Mouse (Mus musculus) limb, embryonic 10.5 days (tissue): ENCODE data around the gene Ptrh2. TPM values are rescaled to one million over a fixed set of nuclear protein-coding genes. Genes with fewer than 3 reads are reported as not detected.

Source experiments
- DNase-seq: peaks from one replicate; pipeline ENCODE4 v3.0.0-alpha.2; 2017; ENCODE audit warnings: low spot score
- H3K27ac ChIP-seq: fragments of 300-500 bp; sonication (generic); 2 replicates; pipeline ENCODE4 v1.5.1; 2016; ENCODE audit warnings: mild to moderate bottlenecking
- H3K27me3 ChIP-seq: fragments of 300-500 bp; sonication (generic); 2 replicates; pipeline ENCODE4 v1.6.1; 2016; ENCODE audit warnings: low read depth, mild to moderate bottlenecking; ENCODE audit not compliant: poor library complexity, severe bottlenecking
- H3K36me3 ChIP-seq: fragments of 300-500 bp; sonication (generic); 2 replicates; pipeline ENCODE4 v1.6.1; 2016; ENCODE audit warnings: mild to moderate bottlenecking, moderate library complexity
- H3K4me1 ChIP-seq: fragments of 300-500 bp; sonication (generic); 2 replicates; pipeline ENCODE4 v1.6.1; 2016
- H3K4me3 ChIP-seq: fragments of 300-500 bp; sonication (generic); 2 replicates; pipeline ENCODE4 v1.5.1; 2016; ENCODE audit warnings: mild to moderate bottlenecking, moderate library complexity
- H3K9me3 ChIP-seq: fragments of 300-500 bp; sonication (generic); replicated peaks from 2 replicates; pipeline ENCODE4 v1.6.1; 2016; ENCODE audit warnings: mild to moderate bottlenecking
- WGBS: fragments of 180-500 bp; shearing (Covaris S2); methylation state at CpG from one replicate; pipeline ENCODE4 v1.1.7; 2016; 5-methylcytosine and 5-hydroxymethylcytosine counted together
- polyA plus RNA-seq: library from polyadenylated mRNA; unstranded; fragments of >200 nt; fragmentation: Nextera tagmentation; extraction: Ambion mirVana; gene quantifications from 2 replicates; pipeline ENCODE4 v1.2.1, GENCODE M21; 2016

Gene Ptrh2
- polyA plus RNA-seq, 1 experiment from 2014 or later: 45.6 TPM

DNA sequence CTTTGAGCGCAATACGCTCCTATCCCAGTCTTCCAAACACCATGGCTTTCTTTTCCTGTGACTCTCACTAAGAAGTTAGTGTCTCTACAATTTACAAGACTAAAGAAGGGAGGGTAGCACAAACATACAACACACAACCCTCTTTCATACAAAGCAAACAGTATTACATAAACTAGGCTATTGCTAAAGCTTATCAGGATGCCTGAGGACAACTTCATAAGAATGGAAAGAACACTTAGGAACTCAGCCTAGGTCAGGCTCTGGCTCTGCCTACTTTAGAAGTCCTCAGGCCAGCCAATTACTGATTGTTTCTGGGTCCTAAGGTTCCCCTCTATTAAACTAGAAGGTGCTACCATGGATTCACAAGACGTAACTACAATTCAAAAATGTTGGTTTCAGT, 3.1 kb upstream of the Ptrh2 start:
- no peak overlapping the region for H3K27ac ChIP-seq
- WGBS: 94% methylated on average over 3 of the region's 3 CpGs
- H3K36me3 ChIP-seq: peaks cover 12% of the 10 kb centered on the region
- H3K27me3 ChIP-seq: no peaks in the 10 kb centered on the region
- no peaks in the 10 kb centered on the region for H3K9me3 ChIP-seq
- no peak for DNase-seq
- H3K4me3 ChIP-seq: no peak overlapping the region
- H3K4me1 ChIP-seq: peaks cover 21% of the 10 kb centered on the region

DNA sequence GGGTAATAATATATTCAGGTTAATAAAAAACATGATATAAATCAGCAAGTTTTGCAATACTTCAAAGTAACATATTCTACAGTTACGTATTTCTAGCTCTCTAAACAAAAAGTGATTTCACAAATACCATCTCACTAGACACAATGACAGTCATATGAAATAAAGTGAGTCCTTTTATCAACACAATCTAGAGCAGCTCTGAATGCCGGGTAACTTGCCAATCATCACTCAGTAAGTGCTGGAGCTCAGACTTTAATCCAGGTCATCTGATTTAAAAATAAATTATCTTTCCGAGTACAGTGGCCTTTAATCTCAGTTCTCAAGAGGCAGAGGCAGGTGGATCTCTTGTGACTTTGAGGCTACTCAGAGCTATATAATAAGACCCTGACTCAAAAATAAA, 2.4 kb upstream of the Ptrh2 start:
- no peak overlapping the region for H3K27ac ChIP-seq
- H3K9me3 ChIP-seq: no peaks in the 10 kb centered on the region
- 90% methylated on average over 3 of the region's 3 CpGs for WGBS
- no peaks in the 10 kb centered on the region for H3K27me3 ChIP-seq
- no peak for DNase-seq
- peaks cover 23% of the 10 kb centered on the region for H3K4me1 ChIP-seq
- H3K4me3 ChIP-seq: no peak overlapping the region
- peaks cover 17% of the 10 kb centered on the region for H3K36me3 ChIP-seq

DNA sequence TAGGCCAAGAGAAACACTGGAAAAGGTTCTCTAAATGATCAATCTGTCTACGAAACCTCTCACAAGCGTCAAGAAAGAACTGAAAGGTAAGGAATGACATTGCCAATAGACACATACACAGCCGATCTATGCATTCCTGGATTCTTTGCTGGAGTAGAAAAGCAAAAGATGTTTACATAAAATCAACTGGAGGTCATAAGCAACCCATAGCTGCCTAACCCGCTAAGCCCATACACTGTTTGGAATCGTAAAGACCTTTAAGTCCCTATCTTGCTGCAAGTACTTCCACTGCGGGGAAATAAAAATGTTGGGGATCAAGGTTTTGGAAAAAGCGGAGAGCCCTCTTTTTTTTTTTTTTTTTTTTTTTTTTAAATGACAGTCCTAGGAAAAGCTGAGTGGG, 924 bp upstream of the Ptrh2 start:
- H3K36me3 ChIP-seq: peaks cover 24% of the 10 kb centered on the region
- DNase-seq: no peak
- peak overlapping the region; percentile 92; the same call in 1 of the 2 replicates for H3K27ac ChIP-seq
- no peaks in the 10 kb centered on the region for H3K27me3 ChIP-seq
- peak overlapping the region; percentile 86 for H3K4me3 ChIP-seq
- peaks cover 23% of the 10 kb centered on the region for H3K4me1 ChIP-seq
- no peaks in the 10 kb centered on the region for H3K9me3 ChIP-seq
- 40% methylated on average over 7 of the region's 7 CpGs for WGBS

DNA sequence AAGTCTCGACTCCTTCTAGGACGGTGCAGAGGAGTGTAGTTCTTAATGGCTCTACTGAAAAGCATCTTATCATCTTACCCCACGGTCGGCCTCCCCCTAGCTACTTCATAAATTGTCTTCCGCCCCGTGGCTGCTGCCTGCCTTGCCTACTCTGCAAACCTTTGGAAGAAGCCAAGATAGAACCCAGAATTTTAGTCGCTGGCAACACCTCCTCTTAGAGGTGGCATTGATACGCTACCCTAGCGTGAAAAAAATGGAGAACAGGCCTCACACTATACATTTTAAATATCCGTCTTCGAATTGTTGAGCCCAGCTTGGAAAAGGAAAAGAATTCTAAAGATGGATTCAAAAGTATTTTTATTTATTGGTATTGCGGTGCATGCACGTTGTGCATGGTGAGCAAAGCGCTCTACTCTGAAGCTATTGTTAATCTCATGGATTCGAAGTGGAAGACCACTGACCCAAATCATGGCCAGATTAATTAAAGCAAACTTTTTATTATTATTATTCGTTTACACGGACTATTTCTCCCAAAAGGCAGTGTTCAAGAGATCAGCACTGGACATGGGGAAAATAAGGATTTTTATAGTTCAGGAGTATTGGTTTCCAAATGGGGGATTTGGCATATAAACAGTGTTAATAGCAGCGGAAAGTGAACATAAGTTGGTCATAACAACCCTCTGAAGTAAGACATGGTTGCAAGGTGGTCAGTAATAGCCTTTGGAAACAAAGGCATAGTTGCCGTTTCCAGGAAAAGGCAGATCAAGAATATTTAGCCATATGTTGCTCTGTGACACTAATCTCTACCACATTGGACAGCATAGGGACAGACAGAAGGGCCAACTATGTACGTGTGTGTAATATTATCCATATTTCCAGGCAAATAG, 584 bp downstream of the Ptrh2 start:
- DNase-seq: no peak
- Histone ChIP-seq H3K27ac (peak overlapping the region; percentile 92), H3K4me1 (peaks cover 23% of the 10 kb centered on the region), H3K27me3 (no peaks in the 10 kb centered on the region), H3K9me3 (no peaks in the 10 kb centered on the region), H3K4me3 (peak overlapping the region; percentile 86), H3K36me3 (peaks cover 39% of the 10 kb centered on the region)
- WGBS: 11% methylated on average over 20 of the region's 20 CpGs

DNA sequence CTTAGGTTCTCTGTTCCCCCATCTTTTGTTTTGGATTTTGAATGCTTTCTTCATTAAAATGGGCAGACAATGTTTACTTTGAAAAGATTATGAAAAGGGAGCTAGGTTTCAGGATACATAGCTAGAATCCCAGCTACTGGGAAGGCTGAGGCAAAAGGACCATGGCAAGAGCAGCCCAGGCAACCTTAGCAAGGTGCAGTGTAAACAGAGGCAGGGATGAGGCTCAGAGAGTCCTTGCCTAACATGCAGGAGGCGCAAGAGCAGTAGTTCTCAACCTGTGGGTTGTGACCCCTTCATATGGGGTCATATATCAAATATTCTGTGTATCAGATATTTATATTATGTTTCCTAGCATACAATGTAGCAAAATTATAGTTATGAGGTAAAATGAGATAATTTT, 1.6 kb downstream of the Ptrh2 start:
- WGBS: 86% methylated on average over 1 of the region's 1 CpGs
- Histone ChIP-seq H3K9me3 (no peaks in the 10 kb centered on the region), H3K27ac (no peak overlapping the region), H3K27me3 (no peaks in the 10 kb centered on the region), H3K36me3 (peaks cover 49% of the 10 kb centered on the region), H3K4me3 (peak overlapping the region; percentile 86), H3K4me1 (peaks cover 23% of the 10 kb centered on the region)
- DNase-seq: no peak

DNA sequence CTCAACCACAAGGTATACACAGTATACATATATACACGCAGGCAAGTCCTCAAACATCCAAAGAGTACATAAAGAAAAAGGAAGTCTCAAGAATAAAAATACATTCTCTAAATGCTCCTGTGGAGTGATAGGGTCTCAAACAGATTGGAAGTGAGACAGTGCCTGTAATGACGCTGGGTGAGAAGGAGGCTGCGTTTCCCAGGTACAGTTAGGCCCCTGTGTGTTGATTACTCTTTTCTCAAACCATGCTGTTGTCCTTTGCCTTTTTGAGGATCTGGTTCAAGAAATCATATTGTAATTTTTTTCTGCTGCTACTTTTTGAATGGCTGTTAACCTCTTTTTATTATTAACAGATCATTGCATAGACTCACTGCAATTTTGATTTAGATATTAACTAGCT, 6.6 kb downstream of the Ptrh2 start:
- Histone ChIP-seq H3K36me3 (peaks cover 98% of the 10 kb centered on the region), H3K4me1 (peaks cover 6% of the 10 kb centered on the region), H3K9me3 (no peaks in the 10 kb centered on the region), H3K4me3 (no peak overlapping the region), H3K27me3 (no peaks in the 10 kb centered on the region), H3K27ac (no peak overlapping the region)
- WGBS: 90% methylated on average over 3 of the region's 3 CpGs
- no peak for DNase-seq

DNA sequence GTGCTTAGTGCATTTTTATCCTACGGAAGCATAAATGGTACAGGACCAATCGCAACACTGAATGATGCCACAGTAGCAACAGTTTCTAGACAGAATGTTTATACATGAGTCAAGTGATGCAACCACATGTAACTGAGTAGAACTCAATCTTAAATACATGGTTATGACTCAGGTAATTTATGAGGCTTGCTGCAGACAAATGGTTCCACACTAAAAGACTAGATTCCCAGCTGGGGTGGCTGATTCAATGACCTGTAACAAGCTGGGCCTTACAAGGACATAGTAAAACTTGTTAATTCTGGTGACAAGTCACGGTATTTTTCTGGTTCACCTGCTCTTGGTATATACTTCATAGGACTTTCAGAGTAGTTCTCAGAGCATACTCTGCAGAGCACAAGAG, 7.7 kb downstream of the Ptrh2 start:
- Histone ChIP-seq H3K27ac (no peak overlapping the region), H3K4me1 (no peaks in the 10 kb centered on the region), H3K9me3 (no peaks in the 10 kb centered on the region), H3K4me3 (no peak overlapping the region), H3K36me3 (peaks cover 97% of the 10 kb centered on the region), H3K27me3 (no peaks in the 10 kb centered on the region)
- no peak for DNase-seq
- WGBS: 94% methylated on average over 3 of the region's 3 CpGs

DNA sequence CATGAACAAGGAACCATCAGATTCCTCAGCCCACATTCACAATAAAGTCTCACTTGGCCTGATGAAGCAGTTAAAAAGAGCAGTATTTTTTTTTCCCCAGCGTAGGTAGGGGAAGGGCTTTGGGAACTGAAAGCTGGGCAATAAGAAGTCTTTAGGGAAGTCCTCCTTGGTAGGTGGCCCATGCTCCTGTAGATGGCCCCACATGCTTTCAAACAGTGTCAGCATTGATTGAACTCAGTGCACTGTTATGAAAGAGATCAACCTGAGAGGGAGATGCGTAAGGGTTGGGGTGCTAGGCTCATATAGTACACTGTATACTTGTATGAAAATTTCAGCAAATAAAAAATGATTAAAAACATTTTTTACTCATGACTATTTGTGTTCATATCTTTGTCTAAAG, 8.2 kb downstream of the Ptrh2 start:
- H3K27me3 ChIP-seq: no peaks in the 10 kb centered on the region
- 97% methylated on average over 2 of the region's 2 CpGs for WGBS
- H3K4me1 ChIP-seq: no peaks in the 10 kb centered on the region
- H3K9me3 ChIP-seq: no peaks in the 10 kb centered on the region
- H3K4me3 ChIP-seq: no peak overlapping the region
- H3K27ac ChIP-seq: no peak overlapping the region
- no peak for DNase-seq
- peaks cover 96% of the 10 kb centered on the region for H3K36me3 ChIP-seq

DNA sequence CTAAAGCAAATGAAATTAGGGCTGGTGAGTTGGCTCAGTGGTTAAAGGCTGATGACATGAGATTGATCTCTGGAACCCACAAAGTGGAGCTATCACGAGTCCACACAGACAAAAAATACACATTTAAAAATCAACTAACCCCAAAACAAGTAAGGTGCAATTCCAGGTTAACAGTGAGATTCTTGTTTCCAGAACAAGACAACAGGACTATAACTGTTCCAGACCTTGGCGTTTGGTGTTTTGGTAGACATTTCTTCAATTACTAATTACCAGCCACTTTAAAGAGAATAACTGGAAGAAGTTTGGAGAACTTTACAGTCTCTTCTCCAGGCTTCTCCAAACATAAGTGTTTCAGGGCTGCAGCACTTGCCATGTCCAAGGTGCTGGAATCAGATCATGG, 8.8 kb downstream of the Ptrh2 start:
- Histone ChIP-seq H3K27ac (no peak overlapping the region), H3K9me3 (no peaks in the 10 kb centered on the region), H3K4me3 (no peak overlapping the region), H3K4me1 (no peaks in the 10 kb centered on the region), H3K27me3 (no peaks in the 10 kb centered on the region), H3K36me3 (peaks cover 96% of the 10 kb centered on the region)
- DNase-seq: no peak
- 95% methylated on average over 2 of the region's 2 CpGs for WGBS

DNA sequence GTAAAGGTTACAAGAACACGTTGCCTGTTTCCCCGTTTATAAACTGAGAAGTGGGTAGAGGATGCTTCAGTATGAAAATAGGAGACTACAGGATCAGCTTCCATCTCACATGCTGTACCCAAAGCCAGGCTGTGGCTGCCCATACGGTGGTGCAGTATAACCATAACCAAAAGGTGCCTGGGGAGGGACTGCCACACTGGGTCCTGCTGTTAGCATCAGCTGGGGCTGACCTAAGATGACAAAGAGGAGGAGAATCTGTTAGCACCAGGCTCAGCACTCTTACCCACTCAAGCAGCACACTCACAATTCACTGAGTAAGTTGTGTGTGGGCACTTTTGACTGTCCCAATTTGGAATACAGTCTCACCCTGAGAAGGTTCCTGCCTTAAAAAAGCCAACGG, 11.7 kb downstream of the Ptrh2 start:
- no peaks in the 10 kb centered on the region for H3K9me3 ChIP-seq
- 86% methylated on average over 4 of the region's 4 CpGs for WGBS

DNA sequence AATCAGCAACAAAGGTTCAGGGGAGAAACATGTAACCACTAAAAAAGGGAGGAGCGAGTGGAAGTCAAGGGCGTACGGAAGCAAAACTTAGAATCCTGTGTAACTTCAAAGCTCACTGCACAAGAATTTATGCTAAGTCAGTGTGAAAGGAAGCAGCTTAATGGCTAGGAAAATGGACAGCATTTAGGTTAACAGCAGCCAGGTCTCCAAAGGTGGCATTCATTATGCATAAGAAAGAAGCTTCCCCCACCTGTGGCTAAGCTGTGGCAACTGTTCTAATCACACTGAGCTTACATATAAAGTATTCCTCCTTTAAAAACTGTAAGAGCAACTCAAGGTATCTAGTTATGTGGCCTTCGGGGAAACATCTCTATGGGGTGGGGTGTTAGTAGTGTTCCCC, 17.4 kb downstream of the Ptrh2 start:
- H3K27me3 ChIP-seq: no peaks in the 10 kb centered on the region
- no peak overlapping the region for H3K27ac ChIP-seq
- H3K4me3 ChIP-seq: no peak overlapping the region
- no peaks in the 10 kb centered on the region for H3K9me3 ChIP-seq
- WGBS: 94% methylated on average over 4 of the region's 4 CpGs
- no peaks in the 10 kb centered on the region for H3K4me1 ChIP-seq
- no peak for DNase-seq
- H3K36me3 ChIP-seq: peaks cover 94% of the 10 kb centered on the region

More for the DNA sequence above, 11.7 kb downstream of the Ptrh2 start:
- no peak overlapping the region for H3K4me3 ChIP-seq
- H3K27ac ChIP-seq: no peak overlapping the region
- no peaks in the 10 kb centered on the region for H3K27me3 ChIP-seq
- H3K4me1 ChIP-seq: no peaks in the 10 kb centered on the region
- DNase-seq: no peak
- H3K36me3 ChIP-seq: peaks cover 96% of the 10 kb centered on the region

DNA sequence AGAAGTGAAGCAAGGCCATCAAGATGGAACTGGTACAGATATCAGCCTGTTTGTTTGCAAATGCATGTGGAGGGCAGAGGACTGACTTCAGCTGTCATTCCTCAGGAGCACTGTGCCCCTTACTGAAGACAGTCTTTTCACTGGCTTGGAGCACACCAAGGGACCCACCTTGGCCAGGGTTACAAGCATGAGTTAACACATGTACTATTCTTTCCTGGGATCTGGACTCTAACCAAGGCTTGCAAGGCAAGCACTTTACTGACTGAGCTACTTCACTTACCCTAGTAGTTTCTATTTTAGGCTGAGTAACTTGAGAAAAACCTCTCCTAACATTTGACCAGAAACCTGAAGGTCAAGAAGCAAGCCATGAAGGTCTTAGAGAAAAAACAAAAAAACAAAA, 30.8 kb downstream of the Ptrh2 start:
- peaks cover 93% of the 10 kb centered on the region for H3K36me3 ChIP-seq
- no peaks in the 10 kb centered on the region for H3K27me3 ChIP-seq
- H3K27ac ChIP-seq: no peak overlapping the region
- H3K4me1 ChIP-seq: no peaks in the 10 kb centered on the region
- no peak overlapping the region for H3K4me3 ChIP-seq
- H3K9me3 ChIP-seq: no peaks in the 10 kb centered on the region
- no peak for DNase-seq

DNA sequence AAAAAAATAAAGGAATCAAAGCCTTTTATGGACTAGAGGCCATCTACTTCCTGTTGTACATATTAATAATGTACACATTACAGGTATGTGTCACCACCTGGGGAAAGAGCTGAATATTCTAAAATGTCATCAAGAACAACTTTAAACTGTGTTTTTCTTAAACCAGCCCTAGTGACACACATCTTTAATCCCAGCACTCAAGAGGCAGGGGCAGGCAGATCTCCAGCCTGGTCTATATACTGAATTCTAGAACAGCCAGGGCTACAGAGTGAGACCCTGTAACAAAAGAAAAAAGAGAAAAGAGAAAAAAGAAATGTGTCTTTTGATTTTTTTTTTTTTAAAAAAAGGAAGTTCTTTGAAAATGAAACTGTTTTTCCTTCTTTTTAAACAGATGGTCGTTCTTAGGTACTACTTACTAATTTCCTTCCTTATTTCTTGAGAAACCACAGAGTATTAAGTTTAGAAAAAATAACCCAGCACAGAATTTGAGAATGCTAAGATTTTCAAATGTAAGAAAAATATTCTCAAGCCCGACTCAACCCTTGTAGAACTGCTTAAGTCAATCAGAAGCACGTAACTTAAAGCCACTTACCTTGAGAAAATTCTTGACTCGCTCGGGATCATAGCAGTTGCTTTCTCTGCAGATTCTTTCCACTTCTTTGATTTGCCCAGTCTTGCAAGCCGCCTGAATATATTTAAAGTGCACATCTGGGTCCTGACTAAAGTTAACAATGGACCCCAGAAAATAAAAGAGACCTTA, 33.7 kb downstream of the Ptrh2 start:
- H3K27me3 ChIP-seq: no peaks in the 10 kb centered on the region
- H3K4me3 ChIP-seq: no peak overlapping the region
- H3K9me3 ChIP-seq: no peaks in the 10 kb centered on the region
- no peak for DNase-seq
- WGBS: 92% methylated on average over 6 of the region's 6 CpGs
- peaks cover 90% of the 10 kb centered on the region for H3K36me3 ChIP-seq
- H3K4me1 ChIP-seq: no peaks in the 10 kb centered on the region
- H3K27ac ChIP-seq: no peak overlapping the region
